Mouse (Mus musculus): Measurements from ENCODE around the gene Dlg2. TPM values are rescaled to one million over a fixed set of nuclear protein-coding genes. Genes with fewer than 3 reads are reported as not detected.
A peak's percentile ranks its signal among the peaks of the same experiment; 100 is the strongest.

Gene Dlg2
- total RNA-seq, 2 experiments from 2014 or later = 40.3 to 65.7 TPM

- no peak for DNase-seq
Measured at GRCm38 (mm10) chr7:91090317-91090829, 613.9 kb downstream of the Dlg2 start.

- DNase-seq = peak; percentile 0
Measured at GRCm38 (mm10) chr7:91090830-91091683, 614.6 kb downstream of the Dlg2 start.

- DNase-seq = no peak
Measured at GRCm38 (mm10) chr7:91096467-91096866, 620.0 kb downstream of the Dlg2 start.

GRCm38 (mm10) chr7:91098521-91098920 is 622.0 kb downstream of the Dlg2 start:
- no peak for DNase-seq

GRCm38 (mm10) chr7:91109575-91109974 is 633.1 kb downstream of the Dlg2 start:
- no peak for DNase-seq

- DNase-seq = no peak
Measured at GRCm38 (mm10) chr7:91132128-91132527, 655.7 kb downstream of the Dlg2 start.

- DNase-seq = no peak
Measured at GRCm38 (mm10) chr7:91154096-91154495, 677.6 kb downstream of the Dlg2 start.

- no peak for DNase-seq
Measured at GRCm38 (mm10) chr7:91159144-91159543, 682.7 kb downstream of the Dlg2 start.

- no peak for DNase-seq
Measured at GRCm38 (mm10) chr7:91161643-91162175, 685.2 kb downstream of the Dlg2 start.

- no peak for DNase-seq
Measured at GRCm38 (mm10) chr7:91173560-91173959, 697.1 kb downstream of the Dlg2 start.

GRCm38 (mm10) chr7:91188211-91188610 is 711.7 kb downstream of the Dlg2 start:
- DNase-seq = no peak

- no peak for DNase-seq
Measured at GRCm38 (mm10) chr7:91199372-91199771, 722.9 kb downstream of the Dlg2 start.

GRCm38 (mm10) chr7:91208083-91208852 is 731.8 kb downstream of the Dlg2 start:
- DNase-seq = no peak

GRCm38 (mm10) chr7:91208973-91209372 is 732.5 kb downstream of the Dlg2 start:
- DNase-seq = no peak

GRCm38 (mm10) chr7:91212236-91212635 is 735.8 kb downstream of the Dlg2 start:
- DNase-seq = no peak

- DNase-seq = no peak
Measured at GRCm38 (mm10) chr7:91214921-91215320, 738.4 kb downstream of the Dlg2 start.

GRCm38 (mm10) chr7:91218321-91218987 is 742.0 kb downstream of the Dlg2 start:
- no peak for DNase-seq

- peak; percentile 56 for DNase-seq
Measured at GRCm38 (mm10) chr7:91226442-91226841, 750.0 kb downstream of the Dlg2 start.

GRCm38 (mm10) chr7:91241718-91242117 is 765.2 kb downstream of the Dlg2 start:
- no peak for DNase-seq

GRCm38 (mm10) chr7:91261672-91262030 is 785.2 kb downstream of the Dlg2 start:
- DNase-seq = no peak

GRCm38 (mm10) chr7:91262031-91262951 is 785.8 kb downstream of the Dlg2 start:
- peak; percentile 1 for DNase-seq

Measured in adrenal gland, postnatal 10 days (tissue).